Mouse (Mus musculus): ENCODE data around the gene St6galnac5. TPM values are rescaled to one million over a fixed set of nuclear protein-coding genes. Genes with fewer than 3 reads are reported as not detected.

The St6galnac5 gene
- polyA plus RNA-seq, 1 experiment from 2014 or later, result 0.67 TPM

DNA sequence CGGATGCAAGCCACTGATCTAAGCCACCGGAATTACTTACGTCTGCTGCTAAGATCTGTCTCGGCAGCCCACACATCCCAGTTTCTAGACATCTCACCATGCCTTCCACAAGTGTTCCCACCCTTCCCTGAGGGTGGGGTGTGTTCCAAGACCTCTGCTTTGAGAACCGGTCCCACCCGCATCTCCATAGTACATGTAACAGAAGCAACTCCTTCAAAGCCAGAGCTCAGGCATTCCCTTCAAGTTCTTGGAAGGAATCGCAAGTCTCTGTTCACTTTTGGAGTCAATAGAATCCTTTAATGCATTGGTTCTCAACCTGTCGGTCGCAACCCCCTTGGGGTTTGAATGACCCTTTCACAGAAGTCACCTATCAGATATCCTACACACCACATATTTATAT lies 83.1 kb downstream of the St6galnac5 start:
- H3K27me3 ChIP-seq, result no peaks in the 10 kb centered on the region
- in situ Hi-C loops (cut with MboI; ENCODE audit: low pct_unique_long_range_greater_than_20kb), result no loop called here
- no peak for TF ChIP-seq CTCF (IDR thresholded peaks at IDR 0.05)
- ChIA-PET POLR2A (no interaction called here), CTCF (no interaction called here)
- no peak for DNase-seq (ENCODE audit: low read depth, low spot score)
- no peak for ATAC-seq

DNA sequence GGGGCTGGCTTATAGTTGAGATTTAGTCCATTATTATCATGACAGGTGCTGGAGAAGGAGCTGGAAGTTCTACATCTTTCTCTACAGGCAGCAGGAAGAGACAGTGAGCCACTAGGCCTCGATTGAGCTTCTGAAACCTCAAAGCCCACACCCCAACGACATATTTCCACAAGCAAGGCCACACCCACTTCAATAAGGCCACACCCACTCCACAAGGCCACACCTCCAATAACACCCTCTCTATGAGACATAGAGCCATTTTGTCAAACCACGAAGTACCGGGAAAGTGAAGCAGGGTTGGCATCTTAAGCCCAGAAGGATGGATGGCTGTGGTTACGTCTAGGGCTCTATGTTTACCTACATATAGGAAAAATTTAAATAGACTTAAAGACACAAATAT lies 84.8 kb downstream of the St6galnac5 start:
- in situ Hi-C loops (cut with MboI; ENCODE audit: low pct_unique_long_range_greater_than_20kb), result no loop called here
- DNase-seq (ENCODE audit: low read depth, low spot score) (no peak), ATAC-seq (no peak)
- TF ChIP-seq CTCF (IDR thresholded peaks at IDR 0.05), result no peak
- ChIA-PET CTCF (interaction anchor here (0.7 to 0.9 kb wide), 2 partner anchors 15 to 17 kb away, joined by 3 read pairs; no protein-coding TSS in a partner anchor), POLR2A (no interaction called here)
- no peaks in the 10 kb centered on the region for H3K27me3 ChIP-seq

- no peak for ATAC-seq
Measured at GRCm38 (mm10) chr3:152896111-152896510, 85.9 kb downstream of the St6galnac5 start.

DNA sequence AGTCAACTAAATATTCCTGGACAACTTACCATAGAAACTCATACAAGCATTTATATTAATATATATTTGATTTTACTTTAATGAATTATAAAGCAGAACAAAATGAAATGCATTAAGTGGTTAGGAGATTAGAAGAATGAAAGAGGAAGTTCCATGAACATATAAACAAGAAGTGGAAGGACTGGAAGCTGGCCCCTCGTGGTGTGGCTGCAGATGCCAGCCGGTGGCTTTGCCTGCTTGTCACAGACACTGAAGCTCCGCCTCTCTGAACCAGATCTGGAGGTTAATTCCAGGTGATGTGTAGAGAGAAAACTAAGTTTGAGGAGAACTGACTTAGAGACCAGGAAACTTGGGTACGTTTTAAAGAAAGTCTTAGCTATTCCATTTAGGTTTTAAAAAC lies 87.1 kb downstream of the St6galnac5 start:
- POLR2A ChIA-PET, result interaction anchor here (0.6 kb wide), 1 partner anchor 344 kb away, joined by 3 read pairs; no protein-coding TSS in a partner anchor
- CTCF ChIA-PET, result interaction anchor here (1.0 to 3.0 kb wide), 3 partner anchors 9 to 30 kb away, joined by 3 to 8 read pairs (median 3); no protein-coding TSS in a partner anchor

More at GRCm38 (mm10) chr3:152896111-152896510, 85.9 kb downstream of the St6galnac5 start:
- no peak for DNase-seq (ENCODE audit: low read depth, low spot score)
- TF ChIP-seq CTCF (IDR thresholded peaks at IDR 0.05), result no peak
- POLR2A ChIA-PET, result no interaction called here
- in situ Hi-C loops (cut with MboI; ENCODE audit: low pct_unique_long_range_greater_than_20kb), result no loop called here
- H3K27me3 ChIP-seq, result no peaks in the 10 kb centered on the region
- CTCF ChIA-PET, result interaction anchor here (1.2 to 3.0 kb wide), 2 partner anchors 9 to 31 kb away, joined by 3 to 8 read pairs; no protein-coding TSS in a partner anchor

DNA sequence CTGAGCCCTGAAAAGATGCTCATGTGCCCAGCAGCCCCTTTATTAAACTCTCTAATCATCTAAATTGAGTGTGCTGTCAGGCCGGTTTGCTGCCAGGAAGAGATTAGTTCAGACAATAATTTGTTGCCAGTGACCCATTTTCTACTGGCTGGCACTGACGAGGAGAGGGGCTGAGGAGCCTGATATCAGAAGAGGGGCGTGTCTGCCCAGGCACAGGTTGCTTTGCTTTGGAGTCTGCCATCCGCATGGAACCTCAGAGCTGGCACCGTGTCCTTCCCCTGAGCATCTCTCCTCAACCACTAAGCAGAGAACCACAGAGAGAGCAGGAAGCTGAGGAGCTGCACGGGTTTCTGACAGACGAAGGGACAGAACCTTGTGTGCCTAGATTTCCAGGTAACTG lies 93.9 kb downstream of the St6galnac5 start:
- ChIA-PET POLR2A (interaction anchor here (0.6 kb wide), 1 partner anchor 75 kb away, joined by 3 read pairs; no protein-coding TSS in a partner anchor), CTCF (interaction anchor here (1.4 to 1.6 kb wide), 4 partner anchors 11 to 41 kb away, joined by 3 to 4 read pairs (median 4); no protein-coding TSS in a partner anchor)
- no peak for TF ChIP-seq CTCF (IDR thresholded peaks at IDR 0.05)
- ATAC-seq, result no peak
- in situ Hi-C loops (cut with MboI; ENCODE audit: low pct_unique_long_range_greater_than_20kb), result no loop called here
- no peak for DNase-seq (ENCODE audit: low read depth, low spot score)
- no peaks in the 10 kb centered on the region for H3K27me3 ChIP-seq

More for the DNA sequence above, 87.1 kb downstream of the St6galnac5 start:
- no peak for TF ChIP-seq CTCF (IDR thresholded peaks at IDR 0.05)
- in situ Hi-C loops (cut with MboI; ENCODE audit: low pct_unique_long_range_greater_than_20kb), result no loop called here
- no peaks in the 10 kb centered on the region for H3K27me3 ChIP-seq
- no peak for ATAC-seq
- no peak for DNase-seq (ENCODE audit: low read depth, low spot score)

DNA sequence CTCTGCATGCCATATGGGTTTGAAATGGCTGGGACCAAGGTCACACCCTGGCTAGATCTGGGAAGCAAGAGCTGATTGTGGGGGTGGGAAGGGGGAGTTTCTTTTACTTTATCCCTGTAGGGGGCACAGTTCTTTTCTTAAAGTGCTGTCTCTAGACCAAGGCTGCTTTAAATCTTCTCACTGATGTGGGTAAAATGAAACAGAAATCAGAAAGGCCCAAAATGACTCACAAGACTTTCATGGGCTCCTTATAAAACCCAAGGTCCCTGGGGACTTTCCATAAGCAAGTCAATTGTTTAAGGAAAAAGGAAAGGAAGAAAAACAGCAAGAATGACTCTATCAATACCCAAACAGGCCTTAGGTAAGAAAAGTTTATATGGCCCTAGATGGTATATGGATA lies 95.3 kb downstream of the St6galnac5 start:
- H3K27me3 ChIP-seq, result no peaks in the 10 kb centered on the region
- CTCF ChIA-PET, result no interaction called here
- no peak for DNase-seq (ENCODE audit: low read depth, low spot score)
- POLR2A ChIA-PET, result no interaction called here
- no peak for ATAC-seq
- in situ Hi-C loops (cut with MboI; ENCODE audit: low pct_unique_long_range_greater_than_20kb), result no loop called here
- no peak for TF ChIP-seq CTCF (IDR thresholded peaks at IDR 0.05)

DNA sequence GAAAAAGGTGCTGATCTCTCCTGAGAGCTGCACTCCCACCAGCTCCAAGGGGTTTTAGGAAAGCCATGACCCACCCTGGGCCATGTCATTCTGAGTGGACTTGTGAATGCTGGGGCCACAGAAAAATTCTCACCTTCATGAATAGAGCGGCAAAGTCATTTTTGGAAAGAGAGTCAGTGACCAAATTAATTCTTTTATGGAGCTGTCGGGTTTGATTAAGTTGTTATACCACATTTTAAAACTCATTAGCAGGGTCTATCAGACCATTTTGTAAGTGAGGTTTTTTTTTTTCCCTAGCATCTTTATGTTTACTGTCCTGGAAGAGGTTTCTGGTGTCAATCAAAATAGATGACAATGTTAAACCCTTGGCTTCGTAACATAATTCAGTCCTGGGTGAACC lies 98.5 kb downstream of the St6galnac5 start:
- CTCF ChIA-PET, result interaction anchor here (0.8 to 1.1 kb wide), 2 partner anchors 9 to 57 kb away, joined by 3 to 4 read pairs; no protein-coding TSS in a partner anchor
- ATAC-seq (no peak), DNase-seq (ENCODE audit: low read depth, low spot score) (no peak)
- H3K27me3 ChIP-seq, result no peaks in the 10 kb centered on the region
- in situ Hi-C loops (cut with MboI; ENCODE audit: low pct_unique_long_range_greater_than_20kb), result no loop called here
- POLR2A ChIA-PET, result no interaction called here
- no peak for TF ChIP-seq CTCF (IDR thresholded peaks at IDR 0.05)

GRCm38 (mm10) chr3:152881706-152882105 lies 100.3 kb downstream of the St6galnac5 start:
- TF ChIP-seq CTCF (IDR thresholded peaks at IDR 0.05), result no peak
- ChIA-PET CTCF (interaction anchor here (0.9 to 1.1 kb wide), 2 partner anchors 11 to 15 kb away, joined by 3 read pairs; no protein-coding TSS in a partner anchor), POLR2A (no interaction called here)
- in situ Hi-C loops (cut with MboI; ENCODE audit: low pct_unique_long_range_greater_than_20kb), result no loop called here
- ATAC-seq, result no peak
- no peaks in the 10 kb centered on the region for H3K27me3 ChIP-seq
- DNase-seq (ENCODE audit: low read depth, low spot score), result no peak

- ATAC-seq (no peak), DNase-seq (ENCODE audit: low read depth, low spot score) (no peak)
- no peak for TF ChIP-seq CTCF (IDR thresholded peaks at IDR 0.05)
- in situ Hi-C loops (cut with MboI; ENCODE audit: low pct_unique_long_range_greater_than_20kb), result no loop called here
- ChIA-PET POLR2A (no interaction called here), CTCF (interaction anchor here (0.7 to 0.8 kb wide), 2 partner anchors 12 to 17 kb away, joined by 3 read pairs; no protein-coding TSS in a partner anchor)
- no peaks in the 10 kb centered on the region for H3K27me3 ChIP-seq
Measured at GRCm38 (mm10) chr3:152880121-152880835, 101.8 kb downstream of the St6galnac5 start.

GRCm38 (mm10) chr3:152875723-152876290 lies 106.2 kb downstream of the St6galnac5 start:
- ATAC-seq (no peak), DNase-seq (ENCODE audit: low read depth, low spot score) (no peak)
- in situ Hi-C loops (cut with MboI; ENCODE audit: low pct_unique_long_range_greater_than_20kb), result no loop called here
- H3K27me3 ChIP-seq, result no peaks in the 10 kb centered on the region
- POLR2A ChIA-PET, result no interaction called here
- CTCF ChIA-PET, result interaction anchor here (2.3 kb wide), 1 partner anchor 10 kb away, joined by 9 read pairs; no protein-coding TSS in a partner anchor
- peak; percentile 63 for TF ChIP-seq CTCF (IDR thresholded peaks at IDR 0.05)

Measured in Patski (cell line).